In the genomic region with DNA sequence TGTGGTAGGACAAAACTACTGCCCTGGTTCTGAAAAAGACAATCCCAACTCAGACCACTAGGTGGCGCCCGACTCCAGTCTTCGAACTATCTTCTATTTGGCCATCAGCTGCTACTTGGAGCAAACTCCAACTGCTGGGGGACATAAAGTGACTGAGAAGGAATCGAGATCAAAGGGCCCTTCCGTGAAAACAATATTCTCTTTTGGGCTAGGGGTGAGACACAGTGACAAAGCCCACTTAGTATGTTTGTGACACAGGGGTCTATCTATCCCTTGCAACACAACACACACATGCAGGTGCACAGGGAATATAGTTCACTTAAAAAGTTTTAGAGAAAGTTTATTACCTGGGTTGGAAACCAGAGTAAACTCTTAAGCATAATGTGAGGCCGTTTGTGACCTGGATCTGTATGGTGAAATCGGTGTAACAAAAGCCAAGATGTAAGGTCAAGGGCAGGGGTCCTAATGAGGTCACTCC, we compare ENCODE assay signal across 9 mouse cellular contexts. TPM values are rescaled to one million over a fixed set of nuclear protein-coding genes. Genes with fewer than 3 reads are reported as not detected.
DNase-seq lines count a peak whose midpoint lies in the region; ATAC-seq and TF ChIP-seq lines count a peak whose summit lies in the region.
"Had no signal": no experiment of that assay in that cellular context is flagged by ENCODE, and none has a peak within 500 bp of the region (broad histone marks: within the 10 kb centered on the region; RNA-seq: fewer than 3 reads in every experiment).

No protein-coding gene starts in this region.

- peak; percentile 82 to 93 (median 83) for TF ChIP-seq CTCF in MEL (IDR thresholded peaks at IDR 0.05 in 2 of 3, conservative IDR thresholded peaks at IDR 0.05 in 1 of 3; ENCODE audit: control insufficient read depth in 1 of 3, insufficient read depth in 1 of 3, low read depth in 2 of 3, low read length in 3 of 3, poor library complexity in 1 of 3, severe bottlenecking in 1 of 3)
- TF ChIP-seq CTCF in layer of hippocampus, adult 2 months (conservative IDR thresholded peaks at IDR 0.05): peak; percentile 96

- no peaks in the 10 kb centered on the region for H3K9me3 ChIP-seq in MEL (replicated peaks; ENCODE audit: insufficient read depth, low read length)
- no peaks in the 10 kb centered on the region for H3K9me3 ChIP-seq in forebrain, embryonic 12.5 days
- H3K9me3 ChIP-seq in lung, embryonic 16.5 days (ENCODE audit: control insufficient read depth, low read length): no peaks in the 10 kb centered on the region

- H3K27ac ChIP-seq in MEL (ENCODE audit: control insufficient read depth, low read depth, low read length): no peak overlapping the region
- no peak overlapping the region for H3K27ac ChIP-seq in forebrain, embryonic 12.5 days
- no peak overlapping the region for H3K27ac ChIP-seq in layer of hippocampus, adult 2 months
- no peak overlapping the region for H3K27ac ChIP-seq in lung, embryonic 16.5 days (ENCODE audit: low read length)

- H3K79me2 ChIP-seq in MEL (ENCODE audit: control insufficient read depth, insufficient read depth, low read length, poor library complexity): no peaks in the 10 kb centered on the region

- peaks cover 0 to 1% of the 10 kb centered on the region in 2 experiments; a peak in 3 of 4 replicates for H3K27me3 ChIP-seq in MEL (ENCODE audit: control insufficient read depth in 1 of 2, insufficient read depth in 2 of 2, low read length in 2 of 2)
- H3K27me3 ChIP-seq in forebrain, embryonic 12.5 days: no peaks in the 10 kb centered on the region
- H3K27me3 ChIP-seq in lung, embryonic 16.5 days (ENCODE audit: control insufficient read depth, insufficient read depth, low read depth, low read length): no peaks in the 10 kb centered on the region

- H3K4me3 ChIP-seq in MEL (ENCODE audit: control insufficient read depth in 1 of 2, insufficient read depth in 1 of 2, low read depth in 2 of 2, low read length in 2 of 2): no peak overlapping the region
- H3K4me3 ChIP-seq in forebrain, embryonic 12.5 days (replicated peaks): no peak overlapping the region
- H3K4me3 ChIP-seq in layer of hippocampus, adult 2 months: no peak overlapping the region
- no peak overlapping the region for H3K4me3 ChIP-seq in lung, embryonic 16.5 days (ENCODE audit: low read length)

- no peak for TF ChIP-seq EP300 in MEL (IDR thresholded peaks at IDR 0.05; ENCODE audit: low read depth in 1 of 2, low read length in 2 of 2)

- H3K4me1 ChIP-seq in MEL (ENCODE audit: control insufficient read depth in 1 of 2, insufficient read depth in 2 of 2, low read length in 2 of 2): no peaks in the 10 kb centered on the region
- H3K4me1 ChIP-seq in forebrain, embryonic 12.5 days: no peaks in the 10 kb centered on the region
- no peaks in the 10 kb centered on the region for H3K4me1 ChIP-seq in lung, embryonic 16.5 days (replicated peaks; ENCODE audit: control insufficient read depth, insufficient read depth, low read length)

- 0 out of 2 replicates have a peak, but pooled peaks have one; percentile 14 for ATAC-seq in forebrain, embryonic 12.5 days (ENCODE audit: low FRiP score)
- peak; percentile 61 for ATAC-seq in lung, embryonic 16.5 days (ENCODE audit: low read depth)

- TF ChIP-seq POLR2A in MEL (IDR thresholded peaks at IDR 0.05; ENCODE audit: control insufficient read depth in 1 of 2, insufficient read depth in 1 of 2, low read depth in 1 of 2, low read length in 2 of 2, poor library complexity in 1 of 2): no peak

- WGBS in forebrain, embryonic 12.5 days: 17% methylated on average over 7 of the region's 7 CpGs
- 12% methylated on average over 7 of the region's 7 CpGs for WGBS in lung, embryonic 16.5 days

- no peak overlapping the region for H3K4me2 ChIP-seq in forebrain, embryonic 12.5 days
- H3K4me2 ChIP-seq in lung, embryonic 16.5 days (ENCODE audit: low read depth, low read length): no peak overlapping the region

- peak; percentile 72 for DNase-seq in MEL (ENCODE audit: low read depth, low spot score)
- peak; percentile 41 for DNase-seq in c-Kit-positive CD71-positive TER-119-negative erythroid progenitor cells, embryonic 14.5 days (ENCODE audit: low read depth)
- peak; percentile 86 for DNase-seq in heart, postnatal 4 days
- peak; percentile 84 to 91 for DNase-seq in layer of hippocampus, adult 2 months (ENCODE audit: low spot score in 2 of 2)
- DNase-seq in ovary, postnatal 36 days (ENCODE audit: low spot score): peak; percentile 67
- DNase-seq in thymus, postnatal 10 days (ENCODE audit: low spot score in 2 of 2): peak; percentile 31 to 73

- no peaks in the 10 kb centered on the region for H3K36me3 ChIP-seq in MEL (ENCODE audit: control insufficient read depth in 1 of 2, insufficient read depth in 2 of 2, low read length in 2 of 2)
- H3K36me3 ChIP-seq in forebrain, embryonic 12.5 days (replicated peaks): no peaks in the 10 kb centered on the region
- no peaks in the 10 kb centered on the region for H3K36me3 ChIP-seq in lung, embryonic 16.5 days (ENCODE audit: control insufficient read depth, insufficient read depth, low read length)

- no peak overlapping the region for H3K9ac ChIP-seq in MEL (ENCODE audit: control insufficient read depth, low read depth, low read length, poor library complexity, severe bottlenecking)
- H3K9ac ChIP-seq in forebrain, embryonic 12.5 days: no peak overlapping the region
- no peak overlapping the region for H3K9ac ChIP-seq in lung, embryonic 16.5 days (ENCODE audit: low read length)

- peak; percentile 93 for TF ChIP-seq RAD21 in MEL (IDR thresholded peaks at IDR 0.05; ENCODE audit: low read depth, low read length)

TF ChIP-seq in MEL, 35 proteins besides CTCF, POLR2A, EP300 and RAD21:
- TF ChIP-seq SMC3 (IDR thresholded peaks at IDR 0.05; ENCODE audit: low read depth, low read length): peak; percentile 85
- TF ChIP-seq CHD2 (IDR thresholded peaks at IDR 0.05; ENCODE audit: low read length): no peak
- TF ChIP-seq TBP (IDR thresholded peaks at IDR 0.05; ENCODE audit: low read depth, low read length): no peak
- TF ChIP-seq MAZ (IDR thresholded peaks at IDR 0.05; ENCODE audit: low read depth, low read length): 0 out of 2 replicates have a peak, but pooled peaks have one; percentile 19
- TF ChIP-seq UBTF (IDR thresholded peaks at IDR 0.05; ENCODE audit: borderline replicate concordance, insufficient read depth, low read depth, low read length): no peak
- TF ChIP-seq ZC3H11A (IDR thresholded peaks at IDR 0.05; ENCODE audit: low read depth, low read length): peak; percentile 87

RNA-seq across cellular contexts. Expression of gene Rtcb, which starts 10.6 kb away (rescaled TPM):
- total RNA-seq in MEL (2012; rRNA removed): 203 and 215 TPM in 2 replicates
- 100 to 1,000 TPM; 110 to 197 TPM for polyA plus RNA-seq in MEL (2012; ENCODE audit: insufficient read depth in 1 of 2, insufficient read length in 2 of 2, low read depth in 1 of 2, low replicate concordance in 2 of 2, missing spikeins in 1 of 2)
- 192 and 195 TPM in 2 replicates for polyA plus RNA-seq in forebrain, embryonic 12.5 days (2016; fragmentation: Nextera tagmentation; extraction: Ambion mirVana)
- 10 to 100 TPM; 90.7 to 95.1 TPM for total RNA-seq in heart, postnatal 4 days (2021)
- total RNA-seq in layer of hippocampus, adult 2 months (2021): 100 to 1,000 TPM; 113 to 115 TPM
- 176 and 177 TPM in 2 replicates for polyA plus RNA-seq in lung, embryonic 16.5 days (2015; fragmentation: Nextera tagmentation; extraction: Ambion mirVana)

RNA-seq across cellular contexts. Expression of gene Ascl4, which starts 40.7 kb away (rescaled TPM):
- total RNA-seq in MEL (2012; rRNA removed): not detected in 2 replicates
- polyA plus RNA-seq in MEL (2012; ENCODE audit: insufficient read depth in 1 of 2, insufficient read length in 2 of 2, low read depth in 1 of 2, low replicate concordance in 2 of 2, missing spikeins in 1 of 2): not detected
- polyA plus RNA-seq in forebrain, embryonic 12.5 days (2016; fragmentation: Nextera tagmentation; extraction: Ambion mirVana): 0.56 and 0.82 TPM in 2 replicates
- not detected for total RNA-seq in heart, postnatal 4 days (2021)
- 1 to 10 TPM in 1 of 2 experiments, under 1 TPM in 1; 0.49 to 1.1 TPM for total RNA-seq in layer of hippocampus, adult 2 months (2021)
- 0.10 and 0.19 TPM in 2 replicates for polyA plus RNA-seq in lung, embryonic 16.5 days (2015; fragmentation: Nextera tagmentation; extraction: Ambion mirVana)
- polyA plus RNA-seq: large intestine, adult 2 months had no signal

RNA-seq across cellular contexts. Expression of gene Bpifc, which starts 43.5 kb away (rescaled TPM):
- not detected in 2 replicates for total RNA-seq in MEL (2012; rRNA removed)
- under 1 TPM in 1 of 2 experiments, not detected in 1; 0.03 TPM for polyA plus RNA-seq in MEL (2012; ENCODE audit: insufficient read depth in 1 of 2, insufficient read length in 2 of 2, low read depth in 1 of 2, low replicate concordance in 2 of 2, missing spikeins in 1 of 2)
- not detected in 2 replicates for polyA plus RNA-seq in forebrain, embryonic 12.5 days (2016; fragmentation: Nextera tagmentation; extraction: Ambion mirVana)
- not detected for total RNA-seq in heart, postnatal 4 days (2021)
- not detected for total RNA-seq in layer of hippocampus, adult 2 months (2021)
- 0.13 and 0.28 TPM in 2 replicates for polyA plus RNA-seq in lung, embryonic 16.5 days (2015; fragmentation: Nextera tagmentation; extraction: Ambion mirVana)
- polyA plus RNA-seq: large intestine, adult 2 months had no signal

RNA-seq across cellular contexts. Expression of gene Prdm4, which starts 51.3 kb away (rescaled TPM):
- total RNA-seq in MEL (2012; rRNA removed): 24.8 and 26.2 TPM in 2 replicates
- polyA plus RNA-seq in MEL (2012; ENCODE audit: insufficient read depth in 1 of 2, insufficient read length in 2 of 2, low read depth in 1 of 2, low replicate concordance in 2 of 2, missing spikeins in 1 of 2): 10 to 100 TPM; 38.5 to 43.4 TPM
- polyA plus RNA-seq in forebrain, embryonic 12.5 days (2016; fragmentation: Nextera tagmentation; extraction: Ambion mirVana): 29.6 and 33.9 TPM in 2 replicates
- total RNA-seq in heart, postnatal 4 days (2021): 10 to 100 TPM; 17.2 to 18.8 TPM
- 10 to 100 TPM; 26.2 to 28.6 TPM for total RNA-seq in layer of hippocampus, adult 2 months (2021)
- 11.1 and 11.5 TPM in 2 replicates for polyA plus RNA-seq in lung, embryonic 16.5 days (2015; fragmentation: Nextera tagmentation; extraction: Ambion mirVana)

RNA-seq across cellular contexts. Expression of gene Fbxo7, which starts 53.6 kb away (rescaled TPM):
- total RNA-seq in MEL (2012; rRNA removed): 23.2 and 24.5 TPM in 2 replicates
- 100 to 1,000 TPM in 1 of 2 experiments, 10 to 100 TPM in 1; 34.8 to 131 TPM for polyA plus RNA-seq in MEL (2012; ENCODE audit: insufficient read depth in 1 of 2, insufficient read length in 2 of 2, low read depth in 1 of 2, low replicate concordance in 2 of 2, missing spikeins in 1 of 2)
- polyA plus RNA-seq in forebrain, embryonic 12.5 days (2016; fragmentation: Nextera tagmentation; extraction: Ambion mirVana): 15.1 and 15.4 TPM in 2 replicates
- 10 to 100 TPM; 15.5 to 16.4 TPM for total RNA-seq in heart, postnatal 4 days (2021)
- 10 to 100 TPM; 23.5 to 25.3 TPM for total RNA-seq in layer of hippocampus, adult 2 months (2021)
- 25.0 and 26.7 TPM in 2 replicates for polyA plus RNA-seq in lung, embryonic 16.5 days (2015; fragmentation: Nextera tagmentation; extraction: Ambion mirVana)
